Mouse (Mus musculus): ENCODE data around the gene Prm2.
"Not testable (repeated sequence)": the region's sequence is repeated elsewhere in the genome, so short reads cannot be mapped to it uniquely, and the experiment has no call there.

Gene Prm2

GRCm38 (mm10) chr16:10812865-10813371 lies 17.0 kb upstream of the Prm2 start, which contains the start of gene Gm11172:
Gm11172 (plus strand) TSS chr16:10812915.
- no peak for DNase-seq (ENCODE audit: low spot score in 2 of 2)

GRCm38 (mm10) chr16:10810376-10810775 lies 14.4 kb upstream of the Prm2 start:
- DNase-seq (ENCODE audit: low spot score in 2 of 2): no peak

GRCm38 (mm10) chr16:10805789-10806527 lies 10.0 kb upstream of the Prm2 start, which contains the start of gene Prm1:
Prm1 (minus strand) TSS chr16:10805839.
- DNase-seq (ENCODE audit: low spot score in 2 of 2): no peak

- DNase-seq (ENCODE audit: low spot score in 2 of 2): not testable (repeated sequence)
Measured at GRCm38 (mm10) chr16:10802420-10802819, 6.5 kb upstream of the Prm2 start.

- no peak for DNase-seq (ENCODE audit: low spot score in 2 of 2)
Measured at GRCm38 (mm10) chr16:10790702-10791101, 5.2 kb downstream of the Prm2 start, which contains the start of gene Prm3. Prm3 (minus strand) TSS chr16:10790914.

- no peak for DNase-seq (ENCODE audit: low spot score in 2 of 2)
Measured at GRCm38 (mm10) chr16:10788866-10789265, 7.1 kb downstream of the Prm2 start.

GRCm38 (mm10) chr16:10788271-10788670 lies 7.7 kb downstream of the Prm2 start, which contains the start of gene Tnp2:
Tnp2 (minus strand) TSS chr16:10788660.
- DNase-seq (ENCODE audit: low spot score in 2 of 2): no peak

GRCm38 (mm10) chr16:10787548-10788058 lies 8.3 kb downstream of the Prm2 start:
- no peak for DNase-seq (ENCODE audit: low spot score in 2 of 2)

- no peak for DNase-seq (ENCODE audit: low spot score in 2 of 2)
Measured at GRCm38 (mm10) chr16:10786782-10787547, 9.0 kb downstream of the Prm2 start.

- peak; percentile 87 to 89 for DNase-seq (ENCODE audit: low spot score in 2 of 2)
Measured at GRCm38 (mm10) chr16:10786288-10786687, 9.6 kb downstream of the Prm2 start.

GRCm38 (mm10) chr16:10785371-10786231 lies 10.3 kb downstream of the Prm2 start, which contains the start of gene Socs1:
Socs1 (minus strand) TSS chr16:10785536.
- DNase-seq (ENCODE audit: low spot score in 2 of 2): peak; percentile 89 to 90

- peak; percentile 89 to 93 for DNase-seq (ENCODE audit: low spot score in 2 of 2)
Measured at GRCm38 (mm10) chr16:10784793-10785370, 11.1 kb downstream of the Prm2 start.

GRCm38 (mm10) chr16:10783883-10784792 lies 11.8 kb downstream of the Prm2 start:
- peak; percentile 54 to 55 for DNase-seq (ENCODE audit: low spot score in 2 of 2)

- DNase-seq (ENCODE audit: low spot score in 2 of 2): no peak
Measured at GRCm38 (mm10) chr16:10783451-10783850, 12.5 kb downstream of the Prm2 start.

- no peak for DNase-seq (ENCODE audit: low spot score in 2 of 2)
Measured at GRCm38 (mm10) chr16:10783152-10783434, 12.8 kb downstream of the Prm2 start.

GRCm38 (mm10) chr16:10782377-10783151 lies 13.4 kb downstream of the Prm2 start:
- DNase-seq (ENCODE audit: low spot score in 2 of 2): no peak

GRCm38 (mm10) chr16:10781862-10782371 lies 14.0 kb downstream of the Prm2 start:
- DNase-seq (ENCODE audit: low spot score in 2 of 2): no peak

- DNase-seq (ENCODE audit: low spot score in 2 of 2): no peak
Measured at GRCm38 (mm10) chr16:10780631-10781120, 15.3 kb downstream of the Prm2 start.
